Mouse (Mus musculus) testis, postnatal 10 days (tissue): ENCODE data around the gene Usp43.

Source experiments
- DNase-seq: peaks from one replicate; pipeline ENCODE4 v3.0.0; 2021; ENCODE audit warnings: low spot score

The Usp43 gene

GRCm38 (mm10) chr11:67897064-67897560 lies 24.8 kb downstream of the Usp43 start:
- DNase-seq = peak; percentile 79

- DNase-seq = no peak
Measured at GRCm38 (mm10) chr11:67895641-67896040, 26.3 kb downstream of the Usp43 start.

GRCm38 (mm10) chr11:67888521-67888920 lies 33.4 kb downstream of the Usp43 start:
- no peak for DNase-seq

- no peak for DNase-seq
Measured at GRCm38 (mm10) chr11:67885921-67886320, 36.0 kb downstream of the Usp43 start.

GRCm38 (mm10) chr11:67865521-67866197 lies 56.3 kb downstream of the Usp43 start:
- DNase-seq = no peak

- DNase-seq = no peak
Measured at GRCm38 (mm10) chr11:67865100-67865499, 56.9 kb downstream of the Usp43 start.

GRCm38 (mm10) chr11:67861399-67861838 lies 60.5 kb downstream of the Usp43 start:
- no peak for DNase-seq

- DNase-seq = no peak
Measured at GRCm38 (mm10) chr11:67860743-67861398, 61.1 kb downstream of the Usp43 start.

- DNase-seq = no peak
Measured at GRCm38 (mm10) chr11:67858518-67858917, 63.4 kb downstream of the Usp43 start.

- peak; percentile 70 for DNase-seq
Measured at GRCm38 (mm10) chr11:67855035-67855434, 66.9 kb downstream of the Usp43 start.

- DNase-seq = no peak
Measured at GRCm38 (mm10) chr11:67853996-67854395, 68.0 kb downstream of the Usp43 start.

- DNase-seq = no peak
Measured at GRCm38 (mm10) chr11:67851770-67852169, 70.2 kb downstream of the Usp43 start.

GRCm38 (mm10) chr11:67845193-67845592 lies 76.8 kb downstream of the Usp43 start:
- DNase-seq = no peak

- DNase-seq = no peak
Measured at GRCm38 (mm10) chr11:67839810-67840209, 82.1 kb downstream of the Usp43 start.

- DNase-seq = no peak
Measured at GRCm38 (mm10) chr11:67835408-67836078, 86.4 kb downstream of the Usp43 start.

- DNase-seq = no peak
Measured at GRCm38 (mm10) chr11:67831820-67832219, 90.1 kb downstream of the Usp43 start.

GRCm38 (mm10) chr11:67829530-67829929 lies 92.4 kb downstream of the Usp43 start:
- DNase-seq = no peak

GRCm38 (mm10) chr11:67828360-67829059 lies 93.4 kb downstream of the Usp43 start:
- no peak for DNase-seq

- DNase-seq = no peak
Measured at GRCm38 (mm10) chr11:67821560-67821959, 100.4 kb downstream of the Usp43 start.

GRCm38 (mm10) chr11:67820221-67820620 lies 101.7 kb downstream of the Usp43 start:
- peak; percentile 64 for DNase-seq

GRCm38 (mm10) chr11:67819604-67820003 lies 102.3 kb downstream of the Usp43 start:
- DNase-seq = peak; percentile 62

- DNase-seq = peak; percentile 55
Measured at GRCm38 (mm10) chr11:67811535-67811934, 110.4 kb downstream of the Usp43 start.
